ENCODE assay signal across 11 mouse cellular contexts in genomic region chr8:79161172-79161778, GRCm38 (mm10).
DNase-seq lines count a peak whose midpoint lies in the region.
"Had no signal": no experiment of that assay in that cellular context is flagged by ENCODE, and none has a peak within 500 bp of the region (broad histone marks: within the 10 kb centered on the region; RNA-seq: fewer than 3 reads in every experiment).

No protein-coding gene starts in this region.

- no peak overlapping the region for H3K4me3 ChIP-seq in macrophage (ENCODE audit: inconsistent target)
- H3K4me3 ChIP-seq: heart, adult 2 months; stomach, embryonic 15.5 days had no signal

- no peaks in the 10 kb centered on the region for H3K36me3 ChIP-seq in macrophage (ENCODE audit: inconsistent target)
- H3K36me3 ChIP-seq in splenic B cell, adult 2 months (ENCODE audit: control insufficient read depth, insufficient read depth, low read length, poor library complexity, severe bottlenecking): no peaks in the 10 kb centered on the region

- DNase-seq in lung, postnatal 36 days: peak; percentile 32
- no peak for DNase-seq in lung, adult 18-20 months
- peak; percentile 35 for DNase-seq in adrenal gland, postnatal 10 days
- peak; percentile 78 for DNase-seq in splenic B cell, adult 2 months (ENCODE audit: low read depth, low spot score)
- no peak for DNase-seq in layer of hippocampus, adult 11-12 months (ENCODE audit: low spot score)
- no peak for DNase-seq in urinary bladder, postnatal 25 days (ENCODE audit: low spot score)
- DNase-seq: kidney, postnatal 36 days; lung, embryonic 14.5 days had no signal

- H3K27ac ChIP-seq in macrophage: peak overlapping the region; percentile 81
- H3K27ac ChIP-seq: heart, adult 2 months; stomach, embryonic 15.5 days had no signal

- H3K79me2 ChIP-seq in macrophage (ENCODE audit: inconsistent target): no peaks in the 10 kb centered on the region

- H3K27me3 ChIP-seq in splenic B cell, adult 2 months (ENCODE audit: control insufficient read depth, insufficient read depth, low read length, poor library complexity, severe bottlenecking): no peaks in the 10 kb centered on the region
- H3K27me3 ChIP-seq: stomach, embryonic 15.5 days had no signal

- WGBS in macrophage (ENCODE audit: missing documents): 43% methylated on average over 4 of the region's 4 CpGs

Comparison
In these comparisons a context has a peak if more than half of its experiments do, and no peak if none do; other contexts are left out.
1. DNase-seq: peak in lung, postnatal 36 days (single experiment), adrenal gland, postnatal 10 days (single experiment) and splenic B cell, adult 2 months (single experiment); none in lung, adult 18-20 months (0 of 2), layer of hippocampus, adult 11-12 months (single experiment) and urinary bladder, postnatal 25 days (single experiment).